Mouse (Mus musculus) limb, embryonic 14.5 days (tissue): ENCODE measurements around the gene Hhipl2. TPM values are rescaled to one million over a fixed set of nuclear protein-coding genes. Genes with fewer than 3 reads are reported as not detected.

Experiments used
- ATAC-seq: fragments of 200-750 bp; cut with Nextera tagmentation; 2 replicates; pipeline ENCODE4 v1.8.0; 2017; ENCODE audit warnings: low read depth, moderate number of reproducible peaks, moderate TSS enrichment; ENCODE audit not compliant: low FRiP score
- DNase-seq: peaks from one replicate; pipeline ENCODE4 v3.0.0-alpha.2; 2015; ENCODE audit warnings: low spot score
- H3K27ac ChIP-seq: fragments of 300-500 bp; sonication (generic); replicated peaks from 2 replicates; pipeline ENCODE4 v1.5.1; 2014; ENCODE audit warnings: low read depth, mild to moderate bottlenecking, low read length, moderate library complexity, mixed read lengths
- H3K27me3 ChIP-seq: fragments of 300-500 bp; sonication (generic); 2 replicates; pipeline ENCODE4 v1.6.1; 2014; ENCODE audit warnings: low read length, mixed read lengths; ENCODE audit not compliant: control insufficient read depth, insufficient read depth
- H3K36me3 ChIP-seq: fragments of 300-500 bp; sonication (generic); 2 replicates; pipeline ENCODE4 v1.6.1; 2014; ENCODE audit warnings: mild to moderate bottlenecking, low read length, moderate library complexity, mixed read lengths; ENCODE audit not compliant: control insufficient read depth, insufficient read depth
- H3K4me1 ChIP-seq: fragments of 300-500 bp; sonication (generic); 2 replicates; pipeline ENCODE4 v1.6.1; 2014; ENCODE audit warnings: antibody characterized with exemption, low read length, mixed read lengths; ENCODE audit not compliant: control insufficient read depth, insufficient read depth
- H3K4me2 ChIP-seq: fragments of 300-500 bp; sonication (generic); replicated peaks from 2 replicates; pipeline ENCODE4 v1.6.1; 2014; ENCODE audit warnings: low read depth, mild to moderate bottlenecking, low read length, moderate library complexity; ENCODE audit not compliant: severe bottlenecking
- H3K4me3 ChIP-seq: fragments of 300-500 bp; sonication (generic); replicated peaks from 2 replicates; pipeline ENCODE4 v1.5.1; 2014; ENCODE audit warnings: low read length
- H3K9ac ChIP-seq: fragments of 300-500 bp; sonication (generic); 2 replicates; pipeline ENCODE4 v1.6.1; 2014; ENCODE audit warnings: mild to moderate bottlenecking, low read depth, low read length, moderate library complexity; ENCODE audit not compliant: severe bottlenecking
- H3K9me3 ChIP-seq: fragments of 300-500 bp; sonication (generic); 2 replicates; pipeline ENCODE4 v1.6.1; 2016; ENCODE audit warnings: low read length; ENCODE audit not compliant: control insufficient read depth
- POLR2A ChIP-seq: fragments of 200-500 bp; IDR thresholded peaks from 2 replicates; pipeline ENCODE4 v1.8.0; 2012; ENCODE audit warnings: inconsistent platforms, mild to moderate bottlenecking, moderate library complexity, borderline replicate concordance; ENCODE audit not compliant: insufficient read depth, insufficient read length; ENCODE audit errors: extremely low read depth
- WGBS: fragments of 180-500 bp; shearing (Covaris S2); extraction: QIAGEN DNeasy Blood & Tissue Kit; methylation state at CpG from one replicate; pipeline ENCODE4 v1.1.7; 2014; 5-methylcytosine and 5-hydroxymethylcytosine counted together
- polyA plus RNA-seq, 2 experiments: library from polyadenylated mRNA; depleted of rRNA in 1 of 2; stranded (reverse) in 1 of 2; unstranded in 1 of 2; fragments of >200 nt; fragmentation: Nextera tagmentation in 1 of 2; extraction: Ambion mirVana in 1 of 2; gene quantifications; 2 replicates each; pipeline versions ENCODE4 v1.2.1 to v1.2.3; 2012 to 2014

Gene Hhipl2
- polyA plus RNA-seq, 2 experiments, result 0.18 to 0.75 TPM

DNA sequence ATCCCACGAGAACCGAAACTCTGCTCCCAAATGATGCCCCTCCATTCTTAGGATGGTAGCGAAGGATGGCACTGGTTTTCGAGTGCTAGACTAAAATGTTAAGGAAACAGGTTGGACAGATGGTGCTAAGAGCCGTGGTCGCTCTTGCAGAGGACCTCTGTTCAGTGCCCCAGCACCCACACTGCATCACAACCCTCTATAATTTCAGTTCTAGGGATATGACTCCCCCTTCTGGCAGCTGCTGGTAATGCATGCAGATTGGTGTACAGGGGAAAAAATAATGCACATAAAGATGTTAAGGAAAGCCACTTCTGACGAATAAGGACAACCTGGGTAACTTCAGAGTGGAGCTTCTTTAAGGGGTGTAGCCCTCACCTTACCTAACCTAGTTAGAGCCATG, 6.1 kb downstream of the Hhipl2 start:
- H3K36me3 ChIP-seq, result no peaks in the 10 kb centered on the region
- H3K9me3 ChIP-seq, result no peaks in the 10 kb centered on the region
- WGBS, result 94% methylated on average over 7 of the region's 7 CpGs
- no peaks in the 10 kb centered on the region for H3K27me3 ChIP-seq
- H3K27ac ChIP-seq, result no peak overlapping the region
- DNase-seq (no peak), ATAC-seq (no peak)
- no peak overlapping the region for H3K4me2 ChIP-seq
- no peak overlapping the region for H3K9ac ChIP-seq
- no peak for TF ChIP-seq POLR2A
- no peak overlapping the region for H3K4me3 ChIP-seq
- no peaks in the 10 kb centered on the region for H3K4me1 ChIP-seq

DNA sequence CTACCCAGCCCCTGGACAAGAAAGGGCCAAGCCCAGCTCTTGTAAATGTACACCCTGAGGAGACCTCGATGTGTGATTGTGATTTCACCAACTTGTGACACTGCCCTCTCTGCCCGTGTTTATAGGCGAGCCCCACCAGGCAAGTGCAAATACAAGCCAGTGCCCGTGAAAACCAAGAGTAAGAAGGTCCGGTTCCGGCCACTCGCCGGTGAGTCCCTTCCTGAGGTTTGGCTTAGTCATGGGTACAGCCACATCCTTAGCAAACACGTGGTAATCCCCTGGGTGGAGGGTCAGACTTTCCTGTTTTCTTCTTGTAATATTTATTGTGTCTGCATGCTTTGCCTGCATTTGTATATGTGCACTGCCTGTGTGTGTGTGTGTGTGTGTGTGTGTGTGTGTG, 16.9 kb downstream of the Hhipl2 start:
- Histone ChIP-seq H3K36me3 (no peaks in the 10 kb centered on the region), H3K27me3 (no peaks in the 10 kb centered on the region), H3K4me3 (no peak overlapping the region), H3K4me1 (no peaks in the 10 kb centered on the region), H3K9ac (no peak overlapping the region), H3K4me2 (no peak overlapping the region), H3K27ac (no peak overlapping the region), H3K9me3 (no peaks in the 10 kb centered on the region)
- DNase-seq (no peak), ATAC-seq (no peak)
- no peak for TF ChIP-seq POLR2A
- 89% methylated on average over 9 of the region's 9 CpGs for WGBS

DNA sequence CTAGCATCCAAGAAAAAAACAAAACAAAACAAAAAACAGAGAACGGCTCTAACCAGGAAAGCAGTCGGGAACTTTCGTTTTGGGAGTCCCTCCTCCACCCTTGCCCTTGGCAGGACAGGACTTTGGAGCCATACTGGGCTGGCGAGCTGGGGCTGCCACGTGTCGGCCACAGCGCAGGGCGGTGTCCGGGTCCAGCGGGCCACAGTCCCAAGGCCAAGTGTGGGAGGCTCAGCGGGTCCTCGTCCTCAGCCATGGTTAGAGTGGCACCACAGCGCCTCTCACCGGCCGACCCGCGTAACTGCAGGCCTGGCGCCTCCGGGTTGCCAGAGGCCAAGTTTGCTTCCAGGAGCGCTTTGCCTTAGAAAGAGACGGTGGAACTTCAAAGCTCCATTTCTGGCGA, 21.0 kb downstream of the Hhipl2 start:
- Histone ChIP-seq H3K9me3 (no peaks in the 10 kb centered on the region), H3K4me3 (no peak overlapping the region), H3K36me3 (no peaks in the 10 kb centered on the region), H3K27ac (no peak overlapping the region), H3K4me1 (peaks cover 4% of the 10 kb centered on the region; the same call in 1 of the 2 replicates), H3K27me3 (no peaks in the 10 kb centered on the region), H3K4me2 (peak overlapping the region; percentile 10), H3K9ac (no peak overlapping the region)
- ATAC-seq, result peak; percentile 28; the same call in 1 of the 2 replicates
- no peak for DNase-seq
- no peak for TF ChIP-seq POLR2A
- WGBS, result 28% methylated on average over 22 of the region's 22 CpGs

DNA sequence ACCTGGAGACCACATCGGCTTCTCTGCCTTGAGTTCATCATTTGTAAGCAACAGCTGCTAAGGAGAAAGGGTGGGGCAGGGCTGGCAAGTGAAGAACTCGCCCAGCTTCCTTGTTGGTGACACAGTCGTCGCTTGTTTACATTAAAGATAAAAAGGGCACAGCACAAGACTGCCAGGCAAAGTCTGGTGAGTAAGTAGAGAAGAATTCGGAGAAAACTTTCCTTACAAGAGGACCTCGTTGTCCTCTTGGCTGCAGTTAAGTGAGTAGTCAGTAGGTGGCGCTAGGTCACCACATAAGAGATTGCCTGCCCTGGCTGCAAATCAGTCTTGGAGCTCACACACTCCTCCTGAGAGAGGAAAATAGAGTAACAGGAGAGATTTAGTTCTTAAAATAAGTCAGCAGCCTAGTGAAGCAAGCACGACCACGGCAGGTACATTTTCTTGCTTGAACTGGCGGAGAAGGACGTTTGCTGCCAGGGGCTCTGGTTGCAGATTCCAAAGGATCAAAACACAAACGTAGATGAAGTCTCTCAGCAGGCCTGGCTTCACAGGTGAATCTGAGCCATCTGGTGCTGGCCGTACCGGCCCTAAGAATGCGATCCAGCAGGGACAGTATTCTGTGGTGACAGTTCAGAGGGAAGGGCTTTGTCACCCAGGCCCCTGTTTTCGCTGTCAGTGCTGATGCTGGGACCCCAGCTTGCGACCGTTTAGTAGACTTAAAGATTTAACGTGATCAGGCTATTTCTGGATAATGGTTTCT, 24.2 kb downstream of the Hhipl2 start:
- WGBS, result 19% methylated on average over 19 of the region's 19 CpGs

DNA sequence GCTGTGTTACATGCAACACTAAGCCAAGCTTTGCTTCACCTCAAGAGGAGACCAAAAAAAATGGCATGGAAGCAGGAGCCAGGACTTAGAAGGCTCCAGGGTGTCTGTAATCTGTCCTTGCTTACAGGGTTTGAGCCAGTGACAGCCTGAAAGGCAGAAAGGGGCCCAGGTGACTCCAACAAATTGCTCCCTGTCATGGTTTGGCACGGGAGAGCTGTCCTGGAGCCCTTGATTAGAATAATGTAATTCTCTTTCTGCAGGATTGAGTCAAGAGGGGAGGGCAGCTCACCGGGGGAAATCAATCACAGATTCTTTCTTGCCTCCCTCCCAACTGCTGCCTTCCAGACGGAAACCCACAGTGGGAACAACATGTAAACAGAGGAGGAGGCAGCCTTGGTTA, 35.1 kb downstream of the Hhipl2 start:
- no peak for ATAC-seq
- Histone ChIP-seq H3K27me3 (no peaks in the 10 kb centered on the region), H3K27ac (no peak overlapping the region), H3K36me3 (no peaks in the 10 kb centered on the region), H3K4me3 (no peak overlapping the region), H3K9me3 (0 out of 2 replicates have a peak, but pooled peaks cover 4% of the 10 kb centered on the region), H3K9ac (no peak overlapping the region), H3K4me2 (no peak overlapping the region), H3K4me1 (no peaks in the 10 kb centered on the region)
- DNase-seq, result no peak
- no peak for TF ChIP-seq POLR2A
- WGBS, result 20% methylated on average over 3 of the region's 3 CpGs

More for the DNA sequence above, 24.2 kb downstream of the Hhipl2 start:
- no peaks in the 10 kb centered on the region for H3K9me3 ChIP-seq
- no peak overlapping the region for H3K4me3 ChIP-seq
- DNase-seq (peak; percentile 88), ATAC-seq (peak; percentile 54)
- peak overlapping the region; percentile 18; the same call in 1 of the 2 replicates for H3K4me2 ChIP-seq
- H3K27me3 ChIP-seq, result no peaks in the 10 kb centered on the region
- TF ChIP-seq POLR2A, result no peak
- H3K36me3 ChIP-seq, result no peaks in the 10 kb centered on the region
- no peak overlapping the region for H3K27ac ChIP-seq
- H3K9ac ChIP-seq, result no peak overlapping the region
- peaks cover 4% of the 10 kb centered on the region; the same call in 1 of the 2 replicates for H3K4me1 ChIP-seq

Other genes starting within 250 kb of the Hhipl2 start
- gene Disp1, start 196.7 kb upstream of the Hhipl2 start, polyA plus RNA-seq (2012; rRNA removed), result 47.3 and 62.7 TPM in 2 replicates
- 34.7 and 37.9 TPM in 2 replicates for gene Disp1, start 196.7 kb upstream of the Hhipl2 start, polyA plus RNA-seq (2014; fragmentation: Nextera tagmentation; extraction: Ambion mirVana)
- 87.3 and 93.3 TPM in 2 replicates for gene Aida, start 121.6 kb upstream of the Hhipl2 start, polyA plus RNA-seq (2012; rRNA removed)
- gene Aida, start 121.6 kb upstream of the Hhipl2 start, polyA plus RNA-seq (2014; fragmentation: Nextera tagmentation; extraction: Ambion mirVana), result 31.9 and 34.9 TPM in 2 replicates
- gene Brox, start 120.9 kb upstream of the Hhipl2 start, polyA plus RNA-seq (2012; rRNA removed), result 33.5 and 37.8 TPM in 2 replicates
- gene Brox, start 120.9 kb upstream of the Hhipl2 start, polyA plus RNA-seq (2014; fragmentation: Nextera tagmentation; extraction: Ambion mirVana), result 41.7 and 42.3 TPM in 2 replicates
- gene Mia3, start 48.7 kb upstream of the Hhipl2 start, polyA plus RNA-seq (2012; rRNA removed), result 117 and 139 TPM in 2 replicates
- gene Mia3, start 48.7 kb upstream of the Hhipl2 start, polyA plus RNA-seq (2014; fragmentation: Nextera tagmentation; extraction: Ambion mirVana), result 116 and 118 TPM in 2 replicates
- gene Taf1a, start 29.2 kb upstream of the Hhipl2 start, polyA plus RNA-seq (2012; rRNA removed), result 32.5 and 41.3 TPM in 2 replicates
- 19.1 and 21.1 TPM in 2 replicates for gene Taf1a, start 29.2 kb upstream of the Hhipl2 start, polyA plus RNA-seq (2014; fragmentation: Nextera tagmentation; extraction: Ambion mirVana)